Mouse (Mus musculus): Measurements from ENCODE around the gene Cetn3. TPM values are rescaled to one million over a fixed set of nuclear protein-coding genes. Genes with fewer than 3 reads are reported as not detected.

The Cetn3 gene
- polyA plus RNA-seq (2012; rRNA removed), result 78.0 and 88.4 TPM in 2 replicates

GRCm38 (mm10) chr13:81782971-81783404 is at the start of gene Cetn3:
Cetn3 (plus strand) TSS chr13:81783077.

Other genes starting within 250 kb of the Cetn3 start
- 0.09 and 0.11 TPM in 2 replicates for gene Adgrv1, start 149.9 kb upstream of the Cetn3 start, polyA plus RNA-seq (2012; rRNA removed)
- 7.3 and 8.9 TPM in 2 replicates for gene Lysmd3, start 125.4 kb upstream of the Cetn3 start, polyA plus RNA-seq (2012; rRNA removed)
- gene Polr3g, start 72.1 kb upstream of the Cetn3 start, polyA plus RNA-seq (2012; rRNA removed), result 6.3 and 7.0 TPM in 2 replicates
- gene Mblac2, start 71.7 kb upstream of the Cetn3 start, polyA plus RNA-seq (2012; rRNA removed), result 1.3 and 1.4 TPM in 2 replicates